Mouse (Mus musculus) forebrain, embryonic 16.5 days (tissue): ENCODE data around the gene Hoxa9. TPM values are rescaled to one million over a fixed set of nuclear protein-coding genes. Genes with fewer than 3 reads are reported as not detected.

Experiments
- ATAC-seq: fragments of 200-750 bp; cut with Nextera tagmentation; 2 replicates; pipeline ENCODE4 v1.8.0; 2017; ENCODE audit warnings: mild to moderate bottlenecking, moderate library complexity
- H3K27ac ChIP-seq: fragments of 300-500 bp; sonication (generic); 2 replicates; pipeline ENCODE4 v1.5.1; 2014; ENCODE audit warnings: low read length, control low read depth
- H3K27me3 ChIP-seq: fragments of 300-500 bp; sonication (generic); replicated peaks from 2 replicates; pipeline ENCODE4 v1.6.1; 2014; ENCODE audit warnings: low read length; ENCODE audit not compliant: control insufficient read depth, insufficient read depth
- H3K36me3 ChIP-seq: fragments of 300-500 bp; sonication (generic); 2 replicates; pipeline ENCODE4 v1.6.1; 2014; ENCODE audit not compliant: control insufficient read depth, insufficient read depth
- H3K4me1 ChIP-seq: fragments of 300-500 bp; sonication (generic); replicated peaks from 2 replicates; pipeline ENCODE4 v1.6.1; 2014; ENCODE audit warnings: low read length; ENCODE audit not compliant: control insufficient read depth, insufficient read depth
- H3K4me2 ChIP-seq: fragments of 300-500 bp; sonication (generic); 2 replicates; pipeline ENCODE4 v1.6.1; 2014; ENCODE audit warnings: mild to moderate bottlenecking, low read length, control low read depth
- H3K4me3 ChIP-seq: fragments of 300-500 bp; sonication (generic); replicated peaks from 2 replicates; pipeline ENCODE4 v1.5.1; 2014; ENCODE audit warnings: mild to moderate bottlenecking, low read length, control low read depth
- H3K9ac ChIP-seq: fragments of 300-500 bp; sonication (generic); replicated peaks from 2 replicates; pipeline ENCODE4 v1.6.1; 2014; ENCODE audit warnings: low read depth, low read length, control low read depth
- H3K9me3 ChIP-seq: fragments of 300-500 bp; sonication (generic); 2 replicates; pipeline ENCODE4 v1.6.1; 2016; ENCODE audit warnings: low read length; ENCODE audit not compliant: control insufficient read depth
- WGBS: fragments of 180-500 bp; shearing (Covaris S2); extraction: QIAGEN DNeasy Blood & Tissue Kit; methylation state at CpG from one replicate; pipeline ENCODE4 v1.1.7; 2014; 5-methylcytosine and 5-hydroxymethylcytosine counted together
- polyA plus RNA-seq: library from polyadenylated mRNA; unstranded; fragments of >200 nt; fragmentation: Nextera tagmentation; extraction: Ambion mirVana; gene quantifications from 2 replicates; pipeline ENCODE4 v1.2.1, GENCODE M21; 2015

Gene Hoxa9
- polyA plus RNA-seq, 1 experiment from 2014 or later, result not detected

DNA sequence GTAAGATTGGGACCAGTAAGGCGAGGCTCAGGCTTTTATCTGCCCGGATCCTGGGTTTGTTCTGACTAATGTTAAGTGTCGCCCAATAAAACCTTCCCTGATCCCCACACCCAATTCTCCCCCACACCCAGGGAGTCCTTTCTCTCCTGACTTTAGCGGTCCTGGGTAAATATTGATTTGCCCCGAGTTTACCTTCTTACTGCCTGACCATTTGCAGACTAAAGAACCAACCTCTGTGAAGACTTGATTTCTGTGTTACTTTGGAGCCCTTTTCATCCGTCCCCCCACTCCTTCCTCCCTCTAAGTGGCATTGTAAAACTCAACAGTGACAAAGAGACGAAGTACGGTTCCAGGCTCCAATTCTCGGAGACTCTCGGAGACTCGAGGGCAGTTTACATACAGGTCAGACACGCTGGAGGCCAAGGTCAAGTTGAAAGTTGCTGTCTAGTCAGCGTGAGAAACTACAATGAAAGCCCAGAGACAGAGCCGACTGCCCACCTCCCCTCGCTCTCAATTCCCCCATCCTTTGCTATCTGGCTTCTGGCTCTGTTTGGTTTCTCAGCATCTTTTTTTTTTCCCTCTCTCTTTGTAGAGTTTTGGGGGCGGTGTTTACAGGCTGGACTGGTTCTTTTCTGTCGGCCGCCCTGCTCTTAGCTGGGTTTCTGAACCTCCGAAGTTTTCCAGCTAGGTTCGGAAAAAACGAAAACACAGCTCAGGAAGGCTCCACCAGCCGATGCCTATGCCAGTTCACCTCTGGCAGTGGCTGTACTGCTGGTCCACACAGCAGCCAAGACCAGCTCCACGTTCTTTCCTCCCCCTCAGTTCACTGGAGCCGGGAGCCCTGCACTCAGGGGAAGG lies 31.8 kb upstream of the Hoxa9 start:
- Histone ChIP-seq H3K27me3 (peaks cover 83% of the 10 kb centered on the region), H3K27ac (no peak overlapping the region), H3K9ac (no peak overlapping the region), H3K4me2 (no peak overlapping the region), H3K9me3 (no peaks in the 10 kb centered on the region), H3K4me3 (no peak overlapping the region), H3K36me3 (no peaks in the 10 kb centered on the region), H3K4me1 (peaks cover 12% of the 10 kb centered on the region)
- WGBS, result 2% methylated on average over 24 of the region's 24 CpGs
- ATAC-seq, result no peak

DNA sequence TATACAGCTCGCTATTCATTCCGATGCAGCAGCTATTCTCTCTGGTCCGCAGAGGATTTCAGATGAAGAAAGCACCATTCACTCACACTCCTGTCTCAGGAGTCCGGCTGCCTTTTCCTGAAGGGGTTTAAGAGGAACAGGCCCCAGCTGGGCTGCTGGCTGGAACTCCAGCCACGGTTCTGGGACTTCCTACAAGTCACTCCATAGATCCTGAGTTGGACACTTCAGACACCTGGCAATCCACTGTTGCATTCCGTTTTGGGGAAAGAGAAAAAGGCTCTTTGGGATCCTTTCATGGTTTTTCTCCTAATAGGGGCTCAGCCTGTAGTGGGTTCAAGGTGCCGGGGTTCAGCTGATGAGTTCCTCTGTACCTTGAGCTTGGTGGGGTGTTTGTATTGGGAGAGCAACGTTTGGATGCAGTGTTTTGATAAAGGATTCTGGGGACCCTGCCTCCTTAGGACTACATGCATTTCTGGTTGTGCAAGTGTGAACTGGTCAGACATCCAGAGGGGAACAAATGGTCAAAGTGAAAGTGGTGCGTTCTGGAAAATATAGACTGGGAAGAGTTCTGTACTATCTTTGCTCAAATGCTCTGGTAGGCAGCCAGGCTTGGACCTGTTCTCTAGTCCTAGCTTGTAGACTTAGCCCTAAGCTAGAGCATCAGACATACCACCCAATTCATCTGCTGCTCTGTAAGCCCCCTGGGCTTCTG lies 31.0 kb upstream of the Hoxa9 start:
- H3K27ac ChIP-seq, result no peak overlapping the region
- H3K9ac ChIP-seq, result no peak overlapping the region
- no peak overlapping the region for H3K4me3 ChIP-seq
- H3K4me1 ChIP-seq, result peaks cover 12% of the 10 kb centered on the region
- H3K36me3 ChIP-seq, result no peaks in the 10 kb centered on the region
- no peak for ATAC-seq
- H3K4me2 ChIP-seq, result no peak overlapping the region
- no peaks in the 10 kb centered on the region for H3K9me3 ChIP-seq
- WGBS, result 4% methylated on average over 9 of the region's 9 CpGs
- peaks cover 85% of the 10 kb centered on the region for H3K27me3 ChIP-seq

DNA sequence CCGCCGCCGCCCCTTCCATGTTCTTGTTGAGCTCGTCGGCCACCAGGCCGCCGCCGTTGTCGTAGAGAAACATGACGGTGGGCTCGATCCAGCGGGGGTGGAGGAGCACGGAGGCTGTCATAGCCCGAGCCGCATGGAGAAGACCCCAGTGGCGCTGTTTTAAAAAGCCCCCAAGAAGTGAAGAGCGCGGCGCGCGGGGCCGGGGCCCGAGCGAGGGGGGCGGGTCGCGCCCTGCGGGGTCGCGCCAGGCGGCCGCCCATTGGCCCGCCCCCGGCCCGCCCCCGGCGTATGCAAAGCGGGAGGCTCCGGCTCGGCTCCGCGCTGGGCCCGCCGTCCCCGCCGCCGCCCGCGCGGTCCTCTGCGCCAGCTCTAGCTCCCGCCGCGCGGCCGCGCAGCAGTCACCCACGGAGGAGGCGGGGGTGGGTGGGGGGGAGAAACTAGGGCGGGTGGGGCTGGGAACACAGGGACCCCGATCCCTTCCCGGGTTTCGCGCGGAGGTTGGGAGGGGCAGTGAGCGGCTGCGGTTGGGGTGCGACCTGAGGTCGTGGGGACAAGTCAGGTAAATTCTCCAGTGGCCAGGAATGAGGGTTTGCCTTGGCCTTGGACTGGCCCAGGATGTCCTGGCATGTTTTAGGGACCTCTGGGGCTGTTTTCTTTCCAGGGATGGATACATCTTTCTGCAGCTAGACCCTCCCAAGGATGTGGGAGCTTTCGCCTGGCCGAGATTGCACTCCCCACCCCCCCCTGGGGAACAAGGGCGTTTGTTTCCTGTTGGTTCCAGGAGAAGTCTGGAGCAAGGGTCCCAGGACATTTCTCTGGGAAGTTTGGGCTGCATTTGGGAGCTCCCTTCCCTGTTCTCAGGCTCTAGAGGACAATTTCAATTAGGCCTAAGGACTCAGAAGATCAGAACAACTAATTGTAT lies 30.0 kb upstream of the Hoxa9 start, which contains the start of gene Hoxa13:
Gene Hoxa13, minus strand, starts transcription at position 227 of the 922 bp plus-strand sequence.
- Histone ChIP-seq H3K27me3 (peaks cover 80% of the 10 kb centered on the region), H3K9ac (no peak within 1 kb of the TSS), H3K27ac (no peak within 1 kb of the TSS), H3K36me3 (no peaks in the 10 kb centered on the region), H3K4me3 (peak within 1 kb of the TSS; percentile 28), H3K4me2 (peak within 1 kb of the TSS; percentile 41), H3K4me1 (peaks cover 12% of the 10 kb centered on the region), H3K9me3 (no peaks in the 10 kb centered on the region)
- no peak for ATAC-seq
- WGBS, result 0% methylated on average over 24 of the region's 72 CpGs

DNA sequence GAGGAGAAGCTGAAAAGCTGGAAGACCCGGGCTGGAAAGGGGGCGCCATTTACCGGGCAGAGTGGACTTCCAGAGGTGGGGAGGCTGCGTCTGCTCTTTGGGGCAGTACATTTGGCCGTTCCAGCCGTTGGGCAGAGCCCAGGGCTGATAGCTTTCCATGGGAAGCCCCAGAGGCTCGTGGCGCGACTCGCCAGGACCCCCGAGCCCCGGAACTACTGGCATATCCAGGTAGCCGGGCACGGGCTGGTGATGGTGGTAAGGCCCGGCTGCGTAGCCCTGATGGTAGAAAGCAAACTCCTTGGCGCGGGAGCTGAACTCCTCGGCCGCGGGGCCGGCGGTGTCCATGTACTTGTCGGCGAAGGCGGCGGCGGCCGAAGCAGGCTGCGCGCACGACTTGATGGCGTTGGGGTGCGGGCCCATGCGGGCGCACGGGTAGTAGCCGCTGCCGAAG lies 28.9 kb upstream of the Hoxa9 start:
- H3K9ac ChIP-seq, result no peak overlapping the region
- WGBS, result under 1% methylated on average over 39 of the region's 39 CpGs
- H3K9me3 ChIP-seq, result no peaks in the 10 kb centered on the region
- ATAC-seq, result no peak
- H3K36me3 ChIP-seq, result no peaks in the 10 kb centered on the region
- no peak overlapping the region for H3K4me2 ChIP-seq
- H3K27ac ChIP-seq, result no peak overlapping the region
- H3K27me3 ChIP-seq, result peaks cover 77% of the 10 kb centered on the region
- peaks cover 12% of the 10 kb centered on the region for H3K4me1 ChIP-seq
- peak overlapping the region; percentile 28; the same call in 1 of the 2 replicates for H3K4me3 ChIP-seq

DNA sequence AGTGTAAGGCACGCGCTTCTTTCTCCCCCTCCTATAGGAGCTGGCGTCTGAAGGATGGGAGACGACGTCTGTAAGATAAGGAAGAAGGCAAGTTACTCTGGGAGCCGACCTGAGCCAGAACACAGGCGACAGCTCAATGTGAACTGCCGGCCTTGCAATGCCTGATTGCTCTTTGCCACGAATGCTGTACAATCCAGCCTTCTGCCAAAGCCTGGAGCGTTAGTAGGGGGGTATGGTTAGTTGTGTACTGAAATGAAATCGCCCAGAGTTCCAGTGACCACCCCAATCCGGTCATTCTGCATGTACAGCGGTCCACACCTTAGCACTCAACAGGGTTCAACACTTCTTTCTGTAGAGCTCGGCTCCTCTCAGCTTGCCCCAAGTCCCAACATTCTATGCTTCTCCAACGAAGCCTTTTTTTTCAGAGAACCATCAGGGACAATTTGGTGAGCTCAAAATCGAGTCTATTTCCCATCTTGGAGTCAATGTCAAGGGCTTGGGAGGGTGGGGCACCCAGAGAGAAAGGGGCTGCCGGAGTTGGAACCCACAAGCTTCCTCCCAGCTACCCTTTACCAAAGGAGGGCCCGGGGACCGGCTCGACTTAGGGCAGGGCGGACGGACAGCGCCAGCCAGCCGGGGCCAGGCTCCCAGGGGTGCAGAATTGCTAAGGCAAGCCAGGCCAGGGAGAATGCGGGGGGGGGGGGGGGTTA lies 28.3 kb upstream of the Hoxa9 start:
- Histone ChIP-seq H3K9me3 (no peaks in the 10 kb centered on the region), H3K4me2 (no peak overlapping the region), H3K36me3 (no peaks in the 10 kb centered on the region), H3K27ac (no peak overlapping the region), H3K27me3 (peaks cover 72% of the 10 kb centered on the region), H3K9ac (no peak overlapping the region), H3K4me1 (peaks cover 12% of the 10 kb centered on the region), H3K4me3 (no peak overlapping the region)
- no peak for ATAC-seq
- WGBS, result 1% methylated on average over 24 of the region's 25 CpGs

DNA sequence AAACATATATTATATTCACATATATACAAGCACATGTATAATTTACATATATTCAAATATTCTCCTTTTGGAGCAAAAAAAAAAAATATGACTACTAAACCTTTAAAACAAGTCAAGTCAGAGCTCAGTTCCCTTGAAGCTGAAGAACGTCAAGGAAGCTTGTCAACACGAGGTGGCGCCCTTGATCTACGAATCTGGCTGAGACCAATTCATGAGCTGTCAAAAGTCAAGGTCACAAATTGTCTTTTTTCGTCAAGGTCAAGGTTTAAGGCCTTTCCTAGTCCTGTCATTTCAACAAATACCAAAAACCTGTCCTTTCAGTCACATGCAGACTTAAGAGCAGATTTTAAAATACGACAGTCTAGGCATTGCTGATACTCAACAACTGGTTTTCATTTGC lies 26.1 kb upstream of the Hoxa9 start:
- WGBS, result under 1% methylated on average over 6 of the region's 6 CpGs

DNA sequence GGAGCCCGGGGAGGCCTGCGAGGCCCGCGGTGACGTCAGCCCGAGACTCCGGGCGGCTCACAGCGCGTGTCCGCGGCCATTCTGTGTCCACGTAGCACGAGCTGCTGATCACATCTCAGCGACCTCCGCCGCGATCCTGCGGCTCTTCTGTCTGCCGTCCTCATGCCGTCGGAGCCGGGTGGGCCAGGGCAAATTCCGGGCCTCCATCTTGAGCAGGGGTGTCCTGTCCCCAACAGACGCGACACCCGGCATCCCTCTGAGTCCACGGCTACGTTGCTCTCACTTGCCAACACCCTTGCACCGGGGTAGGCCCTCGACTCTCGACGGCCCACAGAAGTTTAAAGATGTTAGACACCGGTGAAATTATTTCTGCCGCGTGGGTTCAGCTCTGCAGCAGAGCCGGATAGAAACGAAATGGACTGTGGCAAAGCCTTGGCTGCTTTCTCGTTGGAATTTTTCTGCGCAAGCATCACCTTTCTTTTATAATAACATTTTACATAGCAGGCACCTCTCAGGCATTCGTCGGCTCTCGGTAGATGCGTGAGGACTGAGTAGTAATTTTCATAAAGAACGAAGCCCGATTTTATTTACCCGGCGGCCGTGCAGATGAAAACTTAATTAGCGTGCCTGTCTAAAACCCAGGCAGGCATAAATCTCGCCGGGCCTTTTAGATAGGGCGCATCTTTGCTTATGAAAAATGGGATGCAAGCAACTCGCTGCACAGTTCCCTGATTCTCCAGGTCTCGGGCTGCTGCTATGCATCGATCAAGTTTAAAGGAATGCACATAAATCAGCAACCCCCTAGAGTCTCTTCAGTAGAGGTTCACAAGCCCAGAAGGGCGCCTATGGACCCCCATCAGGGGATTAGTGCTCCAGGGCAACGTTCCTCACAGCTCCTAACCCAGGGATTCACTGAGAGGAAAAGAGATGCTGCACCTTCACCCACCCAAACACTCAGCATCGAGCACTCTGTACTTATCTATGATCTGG lies 22.9 kb upstream of the Hoxa9 start:
- Histone ChIP-seq H3K9me3 (no peaks in the 10 kb centered on the region), H3K4me3 (no peak overlapping the region), H3K9ac (no peak overlapping the region), H3K4me2 (no peak overlapping the region), H3K27ac (no peak overlapping the region), H3K36me3 (no peaks in the 10 kb centered on the region), H3K27me3 (peaks cover 76% of the 10 kb centered on the region), H3K4me1 (peaks cover 4% of the 10 kb centered on the region; the same call in 1 of the 2 replicates)
- ATAC-seq, result no peak
- WGBS, result under 1% methylated on average over 59 of the region's 59 CpGs

More for the DNA sequence above, 26.1 kb upstream of the Hoxa9 start:
- no peak overlapping the region for H3K4me2 ChIP-seq
- H3K27me3 ChIP-seq, result peaks cover 72% of the 10 kb centered on the region
- H3K9ac ChIP-seq, result no peak overlapping the region
- no peak overlapping the region for H3K4me3 ChIP-seq
- H3K9me3 ChIP-seq, result no peaks in the 10 kb centered on the region
- H3K27ac ChIP-seq, result no peak overlapping the region
- ATAC-seq, result no peak
- H3K36me3 ChIP-seq, result no peaks in the 10 kb centered on the region
- peaks cover 16% of the 10 kb centered on the region for H3K4me1 ChIP-seq
